Mouse (Mus musculus) kidney, adult 2 months (tissue): ENCODE measurements around the gene Stx2.

Source experiments
- CTCF ChIP-seq: fragments of 200-500 bp; conservative IDR thresholded peaks from 2 replicates; pipeline ENCODE4 v1.5.1; 2011; ENCODE audit warnings: low read depth, mild to moderate bottlenecking, control low read depth, low read length, moderate library complexity, mixed read lengths; ENCODE audit not compliant: insufficient read depth, insufficient read length
- POLR2A ChIP-seq: fragments of 200-500 bp; IDR thresholded peaks from one replicate; pipeline ENCODE4 v1.6.1; 2011; ENCODE audit warnings: low read depth, low read length, control low read depth

- no peak for TF ChIP-seq CTCF
- no peak for TF ChIP-seq POLR2A
These were observed 3.0 kb downstream of the Stx2 start for GRCm38 (mm10) chr5:129005416-129005815.
